Mouse (Mus musculus): Measurements from ENCODE around the gene Lman2l.

Lman2l gene

GRCm38 (mm10) chr1:36458169-36458568 lies 13.1 kb upstream of the Lman2l start:
- DNase-seq (ENCODE audit: low spot score in 2 of 2) = no peak

DNA sequence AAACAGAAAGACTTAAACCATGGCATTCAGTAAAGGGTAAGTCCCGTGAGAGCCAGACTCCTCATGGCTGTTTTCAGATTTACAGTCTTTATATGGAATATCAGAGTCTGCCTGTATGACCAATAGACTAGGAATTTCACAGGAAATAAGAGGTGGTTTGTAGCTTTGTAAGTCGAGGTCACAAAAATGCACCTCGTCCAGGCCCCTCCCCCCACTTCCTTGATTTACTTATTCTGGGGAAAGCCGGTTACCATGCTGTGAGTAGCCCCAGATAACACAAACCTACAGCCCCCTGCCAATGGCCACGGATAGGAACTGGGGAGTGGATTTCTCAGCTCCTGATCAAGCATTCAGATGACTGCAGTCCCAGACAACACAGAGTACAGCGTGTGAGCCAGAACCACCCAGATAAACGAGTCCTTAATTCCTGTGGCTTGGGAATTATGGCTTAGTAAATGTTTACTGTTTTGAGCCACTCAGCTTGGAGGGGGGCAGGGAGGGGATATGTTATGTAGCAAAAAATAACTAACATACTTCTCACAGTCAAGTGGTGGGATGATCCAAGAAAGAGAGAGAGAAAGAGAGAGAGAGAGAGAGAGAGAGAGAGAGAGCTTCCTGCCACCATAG lies 12.4 kb upstream of the Lman2l start:
- DNase-seq (ENCODE audit: low spot score in 2 of 2) = no peak

- DNase-seq (ENCODE audit: low spot score in 2 of 2) = no peak
These were observed 9.2 kb upstream of the Lman2l start for GRCm38 (mm10) chr1:36454055-36454815.

- no peak for DNase-seq (ENCODE audit: low spot score in 2 of 2)
These were observed 1.8 kb upstream of the Lman2l start for GRCm38 (mm10) chr1:36446841-36447240.

GRCm38 (mm10) chr1:36446106-36446824 lies 1.2 kb upstream of the Lman2l start:
- DNase-seq (ENCODE audit: low spot score in 2 of 2) = no peak

DNA sequence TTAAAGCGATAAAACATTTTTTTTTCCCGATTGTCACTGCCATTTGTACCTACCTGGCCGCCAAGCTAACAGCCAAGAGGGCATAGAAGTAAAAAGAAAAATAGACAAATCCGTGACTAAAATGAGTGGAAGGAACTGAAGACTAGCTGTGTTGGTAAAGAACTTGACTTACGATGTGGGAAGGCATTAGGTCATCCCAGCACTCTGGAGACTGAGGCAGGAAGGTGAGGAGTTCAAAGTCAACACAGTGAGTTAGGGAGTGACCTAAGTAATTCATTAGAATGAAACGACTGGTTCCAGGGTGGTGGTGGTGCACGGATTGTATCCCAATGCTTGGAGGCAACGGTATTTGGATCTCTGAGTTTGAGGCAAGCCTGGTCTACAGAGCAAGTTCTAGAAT lies 437 bp upstream of the Lman2l start:
- DNase-seq (ENCODE audit: low spot score in 2 of 2) = no peak

DNA sequence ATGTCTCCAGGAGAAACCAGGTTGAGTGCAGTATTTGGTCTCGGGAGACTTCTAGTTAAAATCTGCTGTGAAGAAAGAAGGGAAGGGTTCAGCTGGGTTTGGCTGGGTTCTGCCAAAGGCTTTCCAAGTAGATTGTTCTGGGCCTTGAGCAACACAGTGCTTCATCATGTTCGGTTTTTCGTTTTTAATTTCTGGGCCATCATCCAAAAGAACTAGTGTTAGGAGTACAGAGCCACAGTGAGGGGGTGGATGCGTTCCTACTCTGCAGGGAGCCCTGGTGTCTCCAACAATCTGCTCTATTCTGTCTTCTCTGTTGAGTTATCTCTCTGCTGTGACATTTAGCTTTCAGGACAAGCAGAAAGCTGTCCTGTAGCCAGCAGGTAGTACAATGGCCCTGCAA lies 4.0 kb downstream of the Lman2l start:
- no peak for DNase-seq (ENCODE audit: low spot score in 2 of 2)

DNA sequence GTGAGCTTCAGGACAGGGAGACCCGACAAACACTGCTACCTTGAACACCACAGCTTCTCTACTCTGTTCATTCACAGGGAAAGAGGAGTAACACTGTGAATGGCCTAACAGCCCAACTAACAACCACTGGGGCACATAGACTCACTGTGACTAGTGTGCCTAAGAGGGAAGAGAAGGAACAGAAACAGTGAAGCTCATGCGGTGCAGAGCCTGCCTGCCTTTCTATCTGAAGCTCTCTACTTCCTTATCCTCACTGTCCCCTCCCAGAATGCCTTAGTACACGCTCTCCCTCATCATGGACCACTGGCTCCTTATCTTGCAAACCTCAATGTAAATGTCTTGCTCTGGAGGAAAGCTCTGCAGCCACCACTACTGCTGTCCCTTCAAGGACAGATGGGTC lies 7.8 kb downstream of the Lman2l start:
- DNase-seq (ENCODE audit: low spot score in 2 of 2) = no peak

DNA sequence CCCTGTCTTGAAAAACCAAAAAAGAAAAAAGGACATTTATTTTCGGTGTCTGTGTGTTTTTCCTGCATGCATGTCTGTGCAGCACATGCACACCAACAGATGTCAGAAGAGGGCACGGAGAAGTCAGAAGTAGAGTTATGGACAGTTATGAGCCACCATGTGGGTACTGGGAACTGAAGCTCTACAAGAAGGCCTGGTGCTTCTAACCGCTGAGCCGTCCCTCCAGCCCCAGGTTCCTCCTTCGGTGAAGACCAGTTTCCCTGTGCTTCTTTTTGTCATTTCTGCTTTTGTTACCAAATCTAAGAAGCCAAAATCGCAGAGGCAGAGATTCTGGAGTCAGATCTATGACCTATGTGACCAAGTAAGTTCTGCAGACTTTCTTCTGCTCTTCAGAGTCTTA lies 8.6 kb downstream of the Lman2l start:
- DNase-seq (ENCODE audit: low spot score in 2 of 2) = no peak

- no peak for DNase-seq (ENCODE audit: low spot score in 2 of 2)
These were observed 10.0 kb downstream of the Lman2l start for GRCm38 (mm10) chr1:36435071-36435470.

DNA sequence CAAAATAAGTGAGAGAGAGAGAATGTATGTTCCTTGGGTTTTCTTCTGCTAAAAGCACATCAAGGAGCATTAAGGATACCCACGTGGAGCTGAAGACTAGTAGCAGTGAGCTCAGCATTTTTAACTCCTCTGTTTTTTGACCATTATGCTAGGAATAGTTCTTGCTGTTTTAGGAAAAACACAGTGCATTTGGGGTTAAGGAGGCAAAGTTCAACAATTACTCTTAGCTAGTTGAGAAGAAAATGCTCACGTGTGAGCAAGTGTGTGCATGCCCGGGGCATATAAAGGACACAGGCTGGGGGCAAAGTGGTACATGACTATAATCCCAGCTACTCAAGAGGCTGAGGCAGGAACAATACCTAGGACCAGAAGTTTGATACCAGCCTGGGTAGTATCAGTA lies 11.5 kb downstream of the Lman2l start:
- no peak for DNase-seq (ENCODE audit: low spot score in 2 of 2)

DNA sequence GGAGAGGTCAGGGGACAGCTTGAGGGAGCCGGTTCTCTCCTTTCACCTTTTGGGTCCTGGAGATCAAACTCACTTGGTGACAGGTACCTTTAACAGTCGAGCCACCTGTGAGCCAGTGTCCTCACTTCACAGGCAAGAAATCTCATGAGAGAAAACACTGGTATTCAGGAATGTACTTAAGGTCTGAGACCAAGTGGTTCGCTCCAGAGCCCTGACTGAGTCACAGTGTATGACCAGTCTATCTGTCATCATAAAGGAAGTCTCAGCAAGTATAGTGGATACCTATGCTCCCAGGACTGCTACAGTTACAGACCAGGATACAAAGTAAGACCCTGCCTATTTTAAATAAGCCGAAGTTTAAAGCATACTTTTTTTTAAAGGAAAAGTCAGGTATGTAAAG lies 12.1 kb downstream of the Lman2l start:
- no peak for DNase-seq (ENCODE audit: low spot score in 2 of 2)

GRCm38 (mm10) chr1:36429511-36429910 lies 15.6 kb downstream of the Lman2l start:
- DNase-seq (ENCODE audit: low spot score in 2 of 2) = no peak

DNA sequence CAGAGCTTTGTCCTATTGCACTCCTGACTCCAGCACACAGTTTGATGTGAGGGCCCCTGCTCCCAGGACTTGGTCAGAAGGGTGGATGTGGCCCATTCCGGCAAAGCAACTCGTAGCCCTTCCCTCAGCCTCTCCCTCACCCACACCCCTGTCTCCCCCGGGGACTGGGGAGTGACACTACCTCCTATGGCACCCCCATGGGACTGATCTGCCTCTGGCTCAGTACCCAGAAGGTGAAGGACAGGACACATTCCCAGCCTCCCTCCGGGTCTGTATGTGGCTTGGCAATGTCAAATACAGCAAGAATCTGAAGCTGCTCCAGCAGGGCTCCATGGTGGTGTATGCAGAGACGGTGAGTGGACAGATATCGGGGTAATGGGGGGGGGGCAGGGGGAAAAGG lies 40.5 kb downstream of the Lman2l start:
- DNase-seq (ENCODE audit: low spot score in 2 of 2) = no peak

DNA sequence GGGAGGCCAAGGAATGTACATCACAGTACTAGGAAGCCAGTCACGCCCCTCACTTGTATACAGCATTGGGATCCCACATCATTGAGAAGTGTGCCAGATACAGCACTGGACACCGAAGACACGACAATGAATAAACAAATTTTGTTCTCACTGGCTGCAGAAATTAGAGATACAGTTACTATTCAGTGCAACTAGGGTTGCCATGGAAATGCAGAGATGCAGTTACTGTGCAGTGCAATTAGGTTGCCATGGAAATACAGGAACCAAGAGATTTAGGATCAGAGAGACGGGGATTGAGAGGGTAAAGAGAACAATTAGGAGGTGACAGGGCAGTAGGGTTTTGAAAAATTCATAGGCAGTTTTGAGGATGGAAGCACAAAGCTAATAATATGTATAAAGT lies 43.6 kb downstream of the Lman2l start:
- no peak for DNase-seq (ENCODE audit: low spot score in 2 of 2)

GRCm38 (mm10) chr1:36397041-36397440 lies 48.0 kb downstream of the Lman2l start:
- DNase-seq (ENCODE audit: low spot score in 2 of 2) = no peak

DNA sequence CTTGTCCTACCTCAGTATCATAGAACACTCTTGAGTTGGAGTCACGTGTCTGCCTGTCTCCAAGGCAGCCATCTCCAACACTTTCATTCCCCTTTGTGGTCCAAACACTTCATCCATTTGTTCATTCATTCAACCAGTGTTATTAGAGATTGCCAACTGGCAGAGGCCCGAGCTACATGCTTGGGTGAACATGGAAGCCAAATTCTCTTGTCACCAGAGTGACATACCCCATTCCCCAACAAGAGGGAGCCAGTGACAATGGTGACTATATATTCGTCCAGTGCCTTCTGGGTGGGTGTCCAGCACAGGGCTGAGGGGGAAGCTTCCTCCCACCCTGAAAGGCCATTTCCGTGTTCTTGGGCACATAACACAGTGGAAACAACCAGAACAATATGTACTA lies 65.5 kb downstream of the Lman2l start:
- no peak for DNase-seq (ENCODE audit: low spot score in 2 of 2)

DNA sequence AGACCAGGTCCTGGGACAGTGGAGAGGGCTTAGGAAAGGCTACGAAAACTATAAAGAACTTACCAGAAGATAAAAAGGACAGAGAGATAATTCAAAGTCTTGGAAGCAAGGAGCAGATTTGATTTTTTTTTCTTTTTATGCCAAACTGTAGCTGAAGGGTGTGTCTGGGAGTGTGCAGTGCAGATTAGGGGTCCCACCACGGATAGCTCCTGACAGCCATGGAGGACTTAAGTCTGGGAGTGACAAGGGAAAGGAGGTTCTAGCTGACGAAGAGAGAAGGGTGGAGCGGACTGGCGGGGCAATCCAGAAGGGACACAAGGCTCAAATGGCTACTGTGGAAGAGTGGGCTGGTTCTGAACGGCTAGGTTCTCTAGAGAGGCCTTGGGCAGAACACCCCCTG lies 66.2 kb downstream of the Lman2l start:
- DNase-seq (ENCODE audit: low spot score in 2 of 2) = no peak

DNA sequence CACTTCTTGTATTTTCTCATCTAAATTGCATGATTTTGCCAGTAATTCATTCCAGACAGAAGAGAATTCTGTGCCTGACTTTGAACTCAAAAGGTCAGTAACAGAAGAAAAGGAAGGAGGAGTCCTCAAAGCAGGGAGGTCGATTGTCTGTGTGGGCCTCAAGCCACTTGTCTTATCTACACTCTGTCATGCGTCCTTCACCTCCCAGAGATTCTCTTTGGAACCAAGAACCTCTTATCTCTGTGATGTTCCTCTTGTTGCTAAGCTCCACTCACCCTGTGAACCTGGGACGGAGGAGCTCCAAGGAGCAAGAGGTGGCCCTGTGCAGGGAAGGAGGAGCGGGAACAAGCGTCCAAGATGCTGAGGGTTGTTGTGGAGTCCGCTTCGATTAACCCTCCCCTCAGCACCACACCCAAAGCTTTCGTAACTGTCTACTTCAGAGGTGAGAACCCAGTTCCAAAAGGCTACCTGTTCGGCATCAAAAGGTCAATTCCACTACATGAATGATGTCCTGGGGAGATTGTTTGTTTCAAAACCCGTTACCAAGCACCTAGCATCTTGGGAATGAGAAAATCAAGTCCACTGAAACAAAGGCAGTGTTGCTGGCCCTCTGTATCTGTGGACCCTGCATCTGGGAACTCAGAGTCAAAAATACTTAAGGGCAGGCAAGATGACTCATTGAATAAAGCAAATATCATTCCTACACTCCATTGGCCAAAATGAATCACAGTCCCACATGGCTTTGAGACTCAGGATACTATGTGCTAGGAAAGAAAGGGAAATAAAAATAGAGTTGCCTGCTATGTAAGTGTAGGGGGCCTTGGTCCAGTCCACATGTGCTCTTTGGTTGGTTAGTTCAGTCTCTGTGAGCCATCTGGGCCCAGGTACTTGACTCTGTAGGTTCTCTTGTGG lies 72.9 kb downstream of the Lman2l start, which contains the start of gene Fer1l5:
Gene Fer1l5 (plus strand): TSS at position 358 of the 912 bp plus-strand sequence.
- DNase-seq (ENCODE audit: low spot score in 2 of 2) = no peak

DNA sequence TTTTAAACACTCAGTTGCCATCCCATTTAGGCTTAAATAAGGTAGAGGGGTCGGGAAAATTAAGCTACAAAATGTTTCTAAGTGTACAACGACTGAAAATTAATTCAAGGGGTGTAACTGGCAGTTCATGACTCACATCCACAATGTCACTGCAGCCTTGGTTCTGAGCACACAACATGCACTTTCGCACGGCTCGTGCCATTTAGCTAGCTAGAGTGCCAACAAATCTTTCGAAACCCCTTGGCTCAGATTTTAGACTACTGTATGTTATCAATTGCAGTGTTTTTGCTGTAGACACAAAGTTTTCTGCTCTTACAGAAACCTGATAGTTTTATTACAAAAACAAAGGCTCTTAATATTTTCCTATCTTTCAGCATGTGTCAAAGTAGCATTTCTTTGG lies 74.2 kb downstream of the Lman2l start:
- DNase-seq (ENCODE audit: low spot score in 2 of 2) = no peak
